ENCODE assay signal across 18 mouse cellular contexts in genomic region chr1:151983991-151984390, GRCm38 (mm10).
DNase-seq lines count a peak whose midpoint lies in the region; ATAC-seq lines count a peak whose summit lies in the region.
"Had no signal": no experiment of that assay in that cellular context is flagged by ENCODE, and none has a peak within 500 bp of the region (broad histone marks: within the 10 kb centered on the region; RNA-seq: fewer than 3 reads in every experiment).

No protein-coding gene starts in this region.

- H3K4me3 ChIP-seq in neural tube, embryonic 12.5 days, result no peak overlapping the region
- no peak overlapping the region for H3K4me3 ChIP-seq in hindbrain, embryonic 13.5 days
- no peak overlapping the region for H3K4me3 ChIP-seq in midbrain, embryonic 13.5 days (replicated peaks)
- H3K4me3 ChIP-seq in liver, embryonic 11.5 days (ENCODE audit: low read depth, low read length), result no peak overlapping the region
- H3K4me3 ChIP-seq: embryonic facial prominence, embryonic 12.5 days; heart, embryonic 10.5 days had no signal

- no peak overlapping the region for H3K9ac ChIP-seq in neural tube, embryonic 12.5 days
- H3K9ac ChIP-seq in hindbrain, embryonic 13.5 days, result peak overlapping the region; percentile 49; the same call in 1 of the 2 replicates
- no peak overlapping the region for H3K9ac ChIP-seq in midbrain, embryonic 13.5 days (replicated peaks)
- no peak overlapping the region for H3K9ac ChIP-seq in liver, embryonic 11.5 days (ENCODE audit: low read depth, low read length)
- H3K9ac ChIP-seq: embryonic facial prominence, embryonic 12.5 days; lung, embryonic 14.5 days had no signal

- 34% methylated on average over 4 of the region's 4 CpGs for WGBS in neural tube, embryonic 12.5 days
- 16% methylated on average over 4 of the region's 4 CpGs for WGBS in hindbrain, embryonic 13.5 days
- 14% methylated on average over 4 of the region's 4 CpGs for WGBS in midbrain, embryonic 13.5 days
- 57% methylated on average over 4 of the region's 4 CpGs for WGBS in liver, embryonic 11.5 days

- no peaks in the 10 kb centered on the region for H3K9me3 ChIP-seq in neural tube, embryonic 12.5 days
- H3K9me3 ChIP-seq in hindbrain, embryonic 13.5 days, result no peaks in the 10 kb centered on the region
- H3K9me3 ChIP-seq in midbrain, embryonic 13.5 days, result no peaks in the 10 kb centered on the region
- no peaks in the 10 kb centered on the region for H3K9me3 ChIP-seq in liver, embryonic 11.5 days (ENCODE audit: control insufficient read depth, low read length)
- H3K9me3 ChIP-seq: embryonic facial prominence, embryonic 12.5 days; heart, embryonic 10.5 days had no signal

- H3K27me3 ChIP-seq in neural tube, embryonic 12.5 days (replicated peaks), result no peaks in the 10 kb centered on the region
- no peaks in the 10 kb centered on the region for H3K27me3 ChIP-seq in hindbrain, embryonic 13.5 days
- no peaks in the 10 kb centered on the region for H3K27me3 ChIP-seq in midbrain, embryonic 13.5 days
- no peaks in the 10 kb centered on the region for H3K27me3 ChIP-seq in liver, embryonic 11.5 days (replicated peaks; ENCODE audit: control insufficient read depth, insufficient read depth, low read length)
- H3K27me3 ChIP-seq: embryonic facial prominence, embryonic 12.5 days had no signal

- no peak for DNase-seq in neural tube, embryonic 10.5 days (ENCODE audit: extremely low spot score, low spot score)
- no peak for DNase-seq in gastrocnemius, postnatal 14 days
- DNase-seq in right cerebral cortex, postnatal 14 days, result no peak
- DNase-seq in ovary, postnatal 10 days (ENCODE audit: low spot score), result no peak
- DNase-seq in liver, embryonic 11.5 days (ENCODE audit: low spot score), result no peak
- DNase-seq: B cell, adult 2 months; cerebellum, adult 11 months; gastrocnemius, postnatal 10 days; heart, postnatal 14 days; kidney, postnatal 14 days; liver; lung, embryonic 14.5 days had no signal

- H3K27ac ChIP-seq in neural tube, embryonic 12.5 days, result no peak overlapping the region
- peak overlapping the region; percentile 85 for H3K27ac ChIP-seq in hindbrain, embryonic 13.5 days
- peak overlapping the region; percentile 79 for H3K27ac ChIP-seq in midbrain, embryonic 13.5 days
- no peak overlapping the region for H3K27ac ChIP-seq in liver, embryonic 11.5 days (ENCODE audit: low read depth, low read length)
- H3K27ac ChIP-seq: embryonic facial prominence, embryonic 12.5 days; heart, embryonic 10.5 days had no signal

- H3K36me3 ChIP-seq in neural tube, embryonic 12.5 days, result no peaks in the 10 kb centered on the region
- no peaks in the 10 kb centered on the region for H3K36me3 ChIP-seq in hindbrain, embryonic 13.5 days
- H3K36me3 ChIP-seq in midbrain, embryonic 13.5 days, result no peaks in the 10 kb centered on the region
- no peaks in the 10 kb centered on the region for H3K36me3 ChIP-seq in liver, embryonic 11.5 days (ENCODE audit: control insufficient read depth, insufficient read depth, low read length)
- H3K36me3 ChIP-seq: embryonic facial prominence, embryonic 12.5 days; heart, embryonic 10.5 days had no signal

- intact Hi-C loops in gastrocnemius, postnatal 14 days (cut with DNase I; ENCODE audit: low total_unique reads), result no loop called here

- H3K4me1 ChIP-seq in neural tube, embryonic 12.5 days, result peaks cover 21% of the 10 kb centered on the region
- H3K4me1 ChIP-seq in hindbrain, embryonic 13.5 days (replicated peaks), result peaks cover 56% of the 10 kb centered on the region
- peaks cover 38% of the 10 kb centered on the region for H3K4me1 ChIP-seq in midbrain, embryonic 13.5 days (replicated peaks)
- H3K4me1 ChIP-seq in liver, embryonic 11.5 days (replicated peaks; ENCODE audit: control insufficient read depth, insufficient read depth, low read length), result no peaks in the 10 kb centered on the region

- no peak overlapping the region for H3K4me2 ChIP-seq in neural tube, embryonic 12.5 days (replicated peaks)
- no peak overlapping the region for H3K4me2 ChIP-seq in hindbrain, embryonic 13.5 days
- H3K4me2 ChIP-seq in midbrain, embryonic 13.5 days (replicated peaks), result no peak overlapping the region
- H3K4me2 ChIP-seq in liver, embryonic 11.5 days, result no peak overlapping the region
- H3K4me2 ChIP-seq: embryonic facial prominence, embryonic 12.5 days; lung, embryonic 14.5 days had no signal

- 0 out of 2 replicates have a peak, but pooled peaks have one; percentile 25 for ATAC-seq in neural tube, embryonic 12.5 days (ENCODE audit: low FRiP score, low read depth)
- ATAC-seq in hindbrain, embryonic 13.5 days (ENCODE audit: low FRiP score), result peak; percentile 44; the same call in 1 of the 2 replicates
- ATAC-seq in midbrain, embryonic 13.5 days, result peak; percentile 40
- ATAC-seq in liver, embryonic 11.5 days (replicated peaks; ENCODE audit: low FRiP score), result no peak
- ATAC-seq: intestine, postnatal 0 days had no signal

Comparison
In these comparisons a context has a peak if more than half of its experiments do, and no peak if none do; other contexts are left out.
1. H3K27ac ChIP-seq: peak in hindbrain, embryonic 13.5 days (single experiment) and midbrain, embryonic 13.5 days (single experiment); none in neural tube, embryonic 12.5 days (single experiment) and liver, embryonic 11.5 days (single experiment).